Mouse (Mus musculus) frontal cortex, postnatal 25 days (tissue): ENCODE measurements at regions not wholly inside any gene's neighbourhood (a gene's known extent, or its start where the extent isn't known, plus 50 kb on each side); places are given as distances from the start of the nearest gene placed in this dataset.

ENCODE experiments used
- DNase-seq, 2 experiments: peaks; one replicate each; pipeline ENCODE4 v3.0.0; 2022; ENCODE audit warnings: low spot score in 2 of 2

DNA sequence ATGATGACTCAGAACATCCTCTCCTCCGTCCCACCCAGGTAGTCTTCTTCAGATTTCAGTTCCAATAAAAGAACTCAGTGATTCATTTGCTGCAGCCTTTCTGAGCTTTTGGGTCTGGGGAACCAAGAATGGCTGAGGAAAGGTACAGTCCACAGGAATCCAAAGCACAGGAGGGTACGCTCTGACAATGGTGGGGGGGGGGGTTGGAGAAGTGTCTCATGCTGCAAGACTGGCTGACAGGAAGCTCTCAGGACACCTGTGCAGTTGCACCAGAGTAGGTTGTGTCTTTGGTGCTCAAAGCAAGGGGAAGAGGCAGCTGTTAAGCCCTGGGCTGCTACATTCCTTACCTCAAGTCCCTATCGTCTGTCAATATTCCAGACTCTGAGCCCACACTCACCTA is 192.7 kb upstream of the Bcl6 start:
- no peak for DNase-seq

DNA sequence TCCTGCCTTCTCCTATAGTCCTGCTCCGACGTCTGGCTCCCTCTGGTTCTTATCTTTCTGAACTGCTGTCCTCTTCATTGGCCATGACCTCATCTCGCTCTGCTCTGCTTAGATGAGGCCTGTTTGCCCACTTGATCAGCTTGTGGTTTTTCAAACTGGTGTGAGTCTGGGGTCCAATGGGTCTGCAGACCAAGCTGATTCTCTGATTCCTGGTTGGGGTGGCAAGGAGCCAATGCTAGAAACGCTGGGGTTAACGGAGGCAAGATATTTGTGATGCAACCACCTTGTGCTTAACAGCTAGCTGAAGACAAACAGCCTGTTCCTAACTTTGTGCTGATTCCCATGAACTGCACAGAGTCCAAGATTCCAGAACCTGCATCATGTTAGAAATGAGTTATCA is 192.0 kb upstream of the Bcl6 start:
- DNase-seq: no peak

DNA sequence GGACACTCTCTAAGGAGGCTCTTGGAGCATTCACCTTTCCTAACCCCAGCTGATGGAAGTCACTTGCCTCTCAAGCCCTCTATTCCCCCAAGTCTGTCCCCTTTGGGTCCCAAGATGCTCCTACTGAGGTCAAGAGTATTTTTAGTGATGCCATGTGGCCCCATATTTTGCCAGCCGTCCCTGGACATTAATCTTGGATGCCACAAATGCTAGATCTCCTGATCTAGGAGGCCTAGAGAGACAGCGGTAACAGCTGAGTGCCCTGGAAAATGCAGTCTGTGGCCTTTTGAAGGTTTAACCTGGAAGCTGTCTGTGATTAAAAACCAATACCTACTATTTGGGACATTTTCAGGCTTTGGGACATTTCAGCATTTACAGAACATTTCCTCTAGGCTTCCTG is 188.9 kb upstream of the Bcl6 start:
- no peak for DNase-seq

DNA sequence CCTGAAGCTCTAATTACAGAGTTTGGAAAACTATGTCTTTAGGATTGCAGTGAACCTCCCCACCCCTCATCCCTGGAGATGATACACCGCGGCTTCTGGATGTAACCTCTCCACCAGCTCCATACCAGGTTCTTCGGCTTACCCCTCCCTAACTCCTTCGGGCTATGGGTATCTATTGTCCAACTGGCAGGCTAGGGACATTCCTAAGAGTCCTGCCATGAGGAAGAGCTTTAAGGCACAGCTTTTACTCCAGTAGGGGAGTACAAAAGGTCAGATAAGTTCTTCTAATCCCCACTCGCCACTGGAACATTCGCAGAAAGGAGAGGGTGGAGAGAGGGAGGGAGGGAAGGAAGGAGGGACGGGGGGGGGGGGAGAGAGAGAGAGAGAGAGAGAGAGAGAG is 188.5 kb upstream of the Bcl6 start:
- DNase-seq: no peak

DNA sequence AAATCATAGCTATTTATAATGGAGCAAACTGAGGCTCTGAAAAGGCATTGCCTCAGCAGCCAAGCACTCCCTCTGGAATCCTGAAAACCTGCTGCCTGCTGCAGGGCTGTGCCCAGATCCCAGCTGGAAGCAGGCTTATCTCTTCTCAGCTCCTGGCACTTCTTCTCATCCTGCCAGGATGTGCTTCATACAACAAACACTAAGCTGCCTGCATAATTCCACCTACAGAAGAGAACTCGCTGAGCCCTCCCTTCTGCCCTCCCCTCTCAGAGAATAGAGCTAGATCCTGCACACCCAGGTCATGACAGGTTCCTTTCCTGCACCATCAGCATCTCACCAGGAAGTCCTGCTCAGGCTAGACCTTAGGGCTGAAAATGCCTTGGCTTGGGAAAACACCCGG is 187.4 kb upstream of the Bcl6 start:
- no peak for DNase-seq

- no peak for DNase-seq
Measured at GRCm38 (mm10) chr16:24175235-24175760, 186.6 kb upstream of the Bcl6 start.

GRCm38 (mm10) chr16:24174595-24174994 is 185.9 kb upstream of the Bcl6 start:
- no peak for DNase-seq

GRCm38 (mm10) chr16:24173783-24174518 is 185.3 kb upstream of the Bcl6 start:
- no peak for DNase-seq

- DNase-seq: no peak
Measured at GRCm38 (mm10) chr16:24172653-24173052, 184.0 kb upstream of the Bcl6 start.

DNA sequence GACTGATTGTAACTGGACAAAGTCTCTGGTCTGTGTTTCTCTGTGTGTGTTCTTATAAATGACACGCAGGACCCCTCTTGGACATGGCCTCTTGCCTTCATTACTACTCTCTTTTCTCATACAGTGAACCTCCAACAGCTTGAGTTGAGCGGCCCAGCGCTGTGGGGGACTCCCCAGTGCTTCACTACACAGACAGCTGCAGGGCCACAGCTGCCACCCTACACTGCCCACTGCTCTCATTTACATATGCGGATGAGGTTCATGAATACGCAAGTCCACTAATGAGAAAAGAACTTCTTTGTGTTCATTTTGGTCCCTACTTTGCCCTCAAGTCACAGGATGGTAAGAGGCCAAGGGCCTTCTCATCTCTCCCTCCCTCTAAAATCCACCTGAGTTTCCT is 183.4 kb upstream of the Bcl6 start:
- no peak for DNase-seq

DNA sequence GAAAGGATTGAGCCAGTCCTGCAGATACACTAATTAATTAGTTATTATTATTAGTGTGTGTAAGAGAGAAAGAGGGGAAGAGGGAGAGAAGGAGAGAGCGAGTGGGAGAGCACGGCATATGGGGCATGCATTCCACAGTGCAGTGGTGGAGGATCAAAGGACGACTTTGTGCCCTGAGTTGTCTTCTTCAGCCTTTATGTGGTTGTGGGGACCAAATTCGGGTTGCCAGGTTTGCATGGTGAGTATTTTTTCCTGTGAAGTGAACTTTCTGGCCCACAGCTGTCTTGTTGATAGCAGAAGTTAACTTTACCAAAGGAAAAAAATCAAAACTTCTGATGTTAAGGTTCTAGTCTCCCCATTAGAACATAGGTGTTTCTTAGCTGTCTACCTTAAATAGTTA is 182.5 kb upstream of the Bcl6 start:
- DNase-seq: no peak

- no peak for DNase-seq
Measured at GRCm38 (mm10) chr16:24166496-24166895, 177.8 kb upstream of the Bcl6 start.

DNA sequence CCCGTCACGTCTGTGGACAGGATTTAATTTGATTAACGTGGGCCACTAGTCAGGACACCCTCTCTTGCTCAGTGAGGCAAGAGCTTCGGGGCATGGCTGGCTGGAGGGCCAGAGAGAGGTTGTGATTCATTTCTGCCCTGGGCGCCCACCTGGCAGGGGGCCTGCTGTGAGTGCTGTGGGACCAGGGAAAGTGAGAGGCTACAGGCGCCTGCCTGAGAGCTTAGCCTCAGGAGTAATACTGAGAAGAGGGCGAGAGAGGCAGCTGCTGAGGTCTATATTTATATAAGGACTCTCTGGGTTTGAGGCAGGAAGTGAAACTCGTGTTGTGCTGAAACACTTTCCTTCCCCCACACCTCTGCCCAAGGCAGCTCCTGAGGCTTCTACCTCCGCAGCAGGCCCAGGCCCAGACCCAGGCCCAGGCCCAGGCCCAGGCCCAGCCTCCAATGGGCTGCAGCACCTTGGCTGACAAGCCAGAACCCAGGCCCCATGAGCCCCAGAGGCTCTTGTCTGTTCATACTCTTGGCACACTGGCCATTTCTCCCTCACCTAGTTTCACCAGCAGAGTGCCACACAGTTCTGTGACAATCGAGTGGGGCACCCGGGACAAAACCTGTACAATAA is 176.9 kb upstream of the Bcl6 start:
- no peak for DNase-seq

- DNase-seq: no peak
Measured at GRCm38 (mm10) chr16:24160705-24161285, 172.1 kb upstream of the Bcl6 start.

GRCm38 (mm10) chr16:24159336-24159735 is 170.7 kb upstream of the Bcl6 start:
- DNase-seq: no peak

DNA sequence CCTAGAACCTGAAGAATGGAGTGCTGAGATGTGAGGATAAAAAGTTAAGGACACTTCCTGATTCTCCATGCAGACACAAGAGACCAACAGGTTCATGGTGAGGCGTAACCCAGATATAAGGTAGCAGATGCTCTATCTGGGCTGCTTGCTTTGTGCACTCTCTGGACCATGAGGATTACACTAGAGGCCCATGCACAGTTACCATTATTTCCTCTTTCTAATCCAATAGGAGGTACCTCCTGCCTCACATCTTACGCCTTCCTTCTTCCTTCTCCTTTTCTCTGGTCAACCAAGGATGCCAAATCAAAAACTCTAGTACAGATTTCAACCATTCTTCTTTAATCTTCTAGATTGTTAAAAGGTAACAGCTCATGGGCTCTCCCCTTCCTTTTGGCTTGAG is 169.1 kb upstream of the Bcl6 start:
- no peak for DNase-seq

DNA sequence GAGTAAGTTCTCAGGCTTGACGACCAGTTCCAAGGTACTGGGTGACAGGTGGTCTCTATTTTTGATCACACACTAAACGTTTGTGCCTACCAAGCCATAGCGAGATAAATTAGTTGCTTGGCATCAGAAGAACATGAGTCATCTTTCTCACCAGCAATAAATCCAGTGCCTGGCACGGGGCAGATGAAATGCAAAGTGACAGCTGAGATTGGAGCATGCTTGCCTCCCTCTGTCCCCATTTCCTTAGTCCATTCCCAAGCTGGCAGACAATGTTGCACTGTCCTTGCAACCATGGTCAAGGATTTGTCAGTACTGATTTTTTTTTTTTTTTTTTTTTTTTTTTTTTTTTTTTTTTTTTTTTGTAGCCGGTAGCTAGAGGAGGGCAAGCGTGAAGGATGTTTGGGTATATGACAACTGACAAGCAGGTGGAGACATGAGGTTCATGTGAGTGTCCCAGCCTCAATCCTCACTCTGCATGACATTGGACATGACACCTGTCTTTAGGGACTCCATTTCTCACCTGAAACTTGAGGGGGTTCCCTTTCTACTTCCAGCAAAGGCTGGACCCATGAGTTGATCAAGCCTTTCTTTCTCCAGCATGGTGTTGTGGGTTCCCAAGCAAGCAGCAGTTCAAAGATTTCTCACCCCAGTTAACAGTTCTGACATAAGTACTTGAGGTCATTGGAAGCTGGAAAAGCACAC is 168.2 kb upstream of the Bcl6 start:
- DNase-seq: no peak

DNA sequence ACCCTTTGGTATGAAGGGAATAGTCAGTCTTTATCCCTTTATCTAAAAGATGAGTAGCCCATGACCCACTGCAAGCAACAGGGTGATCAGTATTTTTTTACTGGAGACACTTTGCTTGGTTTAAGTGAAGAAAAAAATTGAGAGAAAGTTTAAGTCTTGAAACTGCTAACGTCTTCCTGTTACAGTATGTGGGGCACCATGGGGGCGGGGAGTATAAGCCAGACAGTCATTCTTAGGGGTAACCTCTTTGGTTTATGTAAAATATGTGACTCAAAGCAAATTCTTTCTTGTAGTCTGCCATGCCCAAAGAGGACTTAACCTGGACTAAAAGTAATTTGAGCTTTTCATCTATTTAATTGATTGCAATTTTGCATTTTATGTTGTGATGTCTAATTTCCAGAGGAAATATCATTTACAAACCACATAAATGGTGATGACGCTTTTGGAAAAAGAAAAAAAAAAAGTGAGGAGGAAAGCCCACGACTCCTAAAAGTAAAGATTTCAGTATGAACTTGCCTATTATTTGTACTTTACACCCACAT is 166.2 kb upstream of the Bcl6 start:
- DNase-seq: no peak

GRCm38 (mm10) chr16:24153943-24154342 is 165.3 kb upstream of the Bcl6 start:
- DNase-seq: no peak

DNA sequence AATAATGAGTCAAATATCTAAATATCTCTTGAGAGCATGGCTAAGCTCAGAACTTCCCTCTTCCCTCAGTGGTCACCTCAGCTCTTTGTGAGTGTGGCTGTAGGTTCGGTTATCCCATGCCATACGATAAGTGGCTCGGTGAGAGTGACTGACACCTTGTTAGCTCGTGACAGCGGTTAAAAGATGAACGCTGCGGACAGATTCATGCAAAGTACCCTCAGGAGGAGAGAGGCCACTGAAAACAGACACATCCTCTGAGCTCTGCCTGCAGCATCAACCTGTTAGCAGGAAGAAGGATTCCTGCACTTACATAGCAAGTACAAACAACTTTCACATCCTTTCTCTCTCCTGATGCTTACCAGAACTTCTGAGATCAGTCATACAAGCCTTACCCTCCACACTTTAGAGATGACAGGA is 163.2 kb upstream of the Bcl6 start:
- DNase-seq: no peak

DNA sequence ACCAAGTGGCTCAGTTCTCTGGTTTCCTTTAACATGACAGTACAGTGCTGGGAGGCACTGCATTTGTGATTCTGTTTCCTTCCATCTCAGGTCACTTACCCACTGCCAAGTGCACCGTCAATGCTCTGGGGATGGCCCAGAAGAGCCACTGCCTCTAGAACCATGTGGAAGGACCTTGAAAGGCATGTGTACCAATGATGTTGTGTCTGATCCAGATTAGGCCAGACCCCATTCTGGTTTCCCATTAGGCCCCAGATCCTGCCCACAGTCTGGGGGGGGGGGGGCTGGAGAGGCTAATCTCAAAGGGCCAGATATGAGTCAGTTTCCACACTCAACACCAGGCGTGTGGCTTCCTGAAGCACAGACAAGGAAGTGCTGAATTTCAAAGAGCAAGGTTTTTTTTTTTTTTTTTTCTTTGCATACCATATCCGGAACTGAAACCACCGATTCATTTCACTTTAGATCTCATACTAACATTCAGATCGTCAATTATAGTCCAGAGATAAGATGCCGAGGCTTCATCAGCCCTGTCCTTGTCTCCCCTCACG is 162.6 kb upstream of the Bcl6 start:
- no peak for DNase-seq

- no peak for DNase-seq
Measured at GRCm38 (mm10) chr16:24150512-24150911, 161.9 kb upstream of the Bcl6 start.
